Mouse (Mus musculus) urinary bladder, postnatal 36 days (tissue): ENCODE measurements around the gene Fam129b.
"Not testable (repeated sequence)": the region's sequence is repeated elsewhere in the genome, so short reads cannot be mapped to it uniquely, and the experiment has no call there.

Experiments
- DNase-seq, 2 experiments: peaks; one replicate each; pipeline ENCODE4 v3.0.0; 2022; ENCODE audit warnings: low spot score in 2 of 2, mixed read lengths in 1 of 2

The Fam129b gene

GRCm38 (mm10) chr2:32875675-32876489 lies at the start of gene Fam129b:
Gene Fam129b (plus strand): TSS chr2:32876114.
- DNase-seq, result peak; percentile 82 to 88

- DNase-seq, result no peak
Measured at GRCm38 (mm10) chr2:32828979-32829676, 46.8 kb upstream of the Fam129b start.

GRCm38 (mm10) chr2:32834496-32834895 lies 41.4 kb upstream of the Fam129b start:
- peak; percentile 36 to 47 for DNase-seq

DNA sequence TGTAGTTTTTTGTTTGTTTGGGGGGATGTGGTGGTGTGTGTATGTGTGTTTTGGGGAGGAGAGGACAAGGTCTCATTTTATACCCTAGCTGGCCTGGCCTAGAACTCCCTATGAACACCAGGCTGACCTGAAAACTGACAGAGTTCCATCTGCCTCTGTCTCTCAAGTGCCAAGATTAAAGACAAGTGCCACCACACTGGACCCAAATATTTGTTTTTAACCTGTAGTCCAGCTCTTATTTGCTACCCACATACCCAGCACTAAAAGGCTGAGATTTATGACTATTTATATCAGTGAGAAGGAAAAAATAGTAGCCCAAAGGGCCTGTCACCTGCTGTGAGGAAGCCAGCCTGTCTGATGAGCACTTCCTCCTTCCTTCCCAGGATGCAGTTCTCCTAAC lies 40.3 kb upstream of the Fam129b start:
- no peak for DNase-seq

- no peak for DNase-seq
Measured at GRCm38 (mm10) chr2:32838147-32838884, 37.6 kb upstream of the Fam129b start.

DNA sequence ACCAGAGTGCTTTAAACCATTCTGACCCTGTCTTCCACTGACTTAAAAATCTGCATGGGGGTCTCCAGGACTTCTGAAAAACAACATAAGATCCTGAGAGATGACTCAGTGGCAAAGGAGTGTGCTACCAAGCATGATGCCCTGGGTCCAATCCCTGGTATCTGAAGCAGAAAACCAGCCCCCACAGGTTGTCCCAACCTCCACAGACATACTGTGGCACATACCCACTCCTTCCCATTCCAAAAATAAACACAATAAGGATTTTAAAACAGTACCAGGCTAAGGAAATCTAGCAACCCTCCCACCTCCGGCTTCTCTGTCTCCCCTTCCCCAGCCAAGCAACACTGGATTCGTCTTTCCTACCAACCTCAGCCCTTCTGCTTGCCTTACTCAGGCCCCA lies 36.7 kb upstream of the Fam129b start:
- DNase-seq, result no peak

DNA sequence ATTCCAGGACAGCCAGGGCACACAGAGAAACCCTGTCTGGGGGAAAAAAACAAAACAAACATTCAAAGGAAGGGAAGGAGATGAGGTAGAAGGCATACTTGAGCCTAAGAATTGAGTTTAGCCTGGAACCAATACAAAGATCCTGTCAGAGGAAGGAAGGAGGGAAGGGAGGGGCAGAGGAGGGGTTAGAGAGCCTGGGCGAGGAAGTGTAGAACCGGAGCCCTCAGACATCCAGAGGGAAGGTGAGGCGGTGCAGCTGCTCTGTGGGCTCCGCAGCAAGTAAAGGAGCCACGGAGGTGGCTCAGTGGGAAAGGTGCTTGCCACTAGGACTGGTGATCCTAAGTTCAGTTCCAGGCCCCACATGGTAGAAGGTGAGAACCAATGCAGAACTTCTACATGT lies 34.8 kb upstream of the Fam129b start:
- no peak for DNase-seq

- no peak for DNase-seq
Measured at GRCm38 (mm10) chr2:32842558-32842957, 33.4 kb upstream of the Fam129b start.

GRCm38 (mm10) chr2:32845572-32846100 lies 30.3 kb upstream of the Fam129b start:
- no peak for DNase-seq

- DNase-seq, result peak in 1 of 2 experiments; percentile 51
Measured at GRCm38 (mm10) chr2:32846101-32846804, 29.7 kb upstream of the Fam129b start.

DNA sequence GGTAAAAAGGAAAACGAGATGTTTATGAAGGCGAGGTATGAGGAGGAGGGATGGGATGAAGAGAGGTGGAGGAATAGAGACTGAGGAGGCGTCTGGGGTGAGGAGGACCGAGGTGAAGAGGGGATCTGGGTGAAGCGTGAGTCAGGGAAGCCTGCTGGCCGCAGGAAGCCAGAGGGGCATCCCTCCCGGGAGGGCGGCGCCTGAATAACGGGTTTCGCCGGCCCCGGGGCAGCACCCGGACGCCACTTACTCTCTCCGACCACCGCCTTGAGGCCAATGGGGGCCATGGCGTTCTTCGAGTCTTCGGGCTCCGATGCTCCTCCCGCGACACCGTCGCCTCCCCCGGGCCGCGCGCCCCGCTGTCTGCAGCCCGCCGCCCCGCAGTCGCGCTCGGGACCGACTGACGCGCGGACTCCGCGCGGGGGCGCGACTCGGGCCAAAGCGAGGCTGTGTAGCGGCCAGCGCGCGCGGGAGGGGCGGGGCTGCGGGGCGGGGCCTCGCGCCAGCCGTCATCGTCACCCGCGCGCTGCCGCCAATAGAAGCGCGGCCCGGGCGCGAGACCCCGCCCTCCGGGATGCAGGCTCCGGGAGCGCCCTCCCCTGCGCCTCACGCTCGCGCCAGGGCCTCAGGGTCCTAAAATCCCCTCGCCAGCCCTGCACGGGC lies 29.0 kb upstream of the Fam129b start, which contains the start of gene Stxbp1:
Stxbp1 (minus strand) TSS at position 441 of the 663 bp plus-strand sequence.
- peak; percentile 77 to 86 for DNase-seq

DNA sequence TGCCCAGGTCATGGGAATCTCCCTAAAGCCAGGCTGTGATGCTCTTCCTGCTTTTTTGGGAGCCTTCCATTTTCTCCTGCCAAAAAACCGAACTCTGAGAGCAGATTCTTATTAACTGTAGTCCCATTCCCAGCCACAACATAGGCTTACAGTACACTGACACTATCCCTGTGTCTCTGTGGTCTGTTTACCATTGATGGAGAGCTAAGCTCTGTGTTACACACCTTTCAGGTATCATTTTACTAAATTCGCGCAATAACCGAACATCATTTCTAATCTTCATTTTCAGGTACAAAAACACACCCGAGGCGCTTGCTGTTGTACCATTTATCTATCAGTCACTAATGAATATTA lies 28.5 kb upstream of the Fam129b start:
- no peak for DNase-seq

- DNase-seq, result peak in 1 of 2 experiments; percentile 37
Measured at GRCm38 (mm10) chr2:32852156-32852555, 23.8 kb upstream of the Fam129b start.

DNA sequence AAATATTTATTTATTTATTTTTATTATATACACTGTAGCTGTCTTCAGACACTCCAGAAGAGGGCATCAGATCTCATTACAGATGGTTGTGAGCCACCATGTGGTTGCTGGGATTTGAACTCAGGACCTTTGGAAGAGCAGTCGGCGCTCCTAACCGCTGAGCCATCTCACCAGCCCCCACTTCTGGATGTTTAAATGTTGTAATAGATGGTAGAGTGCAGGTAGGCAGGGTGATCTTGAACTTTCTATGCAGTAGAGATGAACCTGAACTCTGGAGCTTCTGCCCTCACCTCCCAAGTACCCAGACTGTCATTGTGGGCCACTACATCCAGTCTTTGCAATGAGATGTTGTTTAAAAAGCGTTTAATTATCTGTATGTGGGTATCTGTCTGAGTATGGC lies 22.2 kb upstream of the Fam129b start:
- DNase-seq, result not testable (repeated sequence)

- peak; percentile 83 to 89 for DNase-seq
Measured at GRCm38 (mm10) chr2:32854206-32854605, 21.7 kb upstream of the Fam129b start.

GRCm38 (mm10) chr2:32855046-32855785 lies 20.7 kb upstream of the Fam129b start:
- no peak for DNase-seq

DNA sequence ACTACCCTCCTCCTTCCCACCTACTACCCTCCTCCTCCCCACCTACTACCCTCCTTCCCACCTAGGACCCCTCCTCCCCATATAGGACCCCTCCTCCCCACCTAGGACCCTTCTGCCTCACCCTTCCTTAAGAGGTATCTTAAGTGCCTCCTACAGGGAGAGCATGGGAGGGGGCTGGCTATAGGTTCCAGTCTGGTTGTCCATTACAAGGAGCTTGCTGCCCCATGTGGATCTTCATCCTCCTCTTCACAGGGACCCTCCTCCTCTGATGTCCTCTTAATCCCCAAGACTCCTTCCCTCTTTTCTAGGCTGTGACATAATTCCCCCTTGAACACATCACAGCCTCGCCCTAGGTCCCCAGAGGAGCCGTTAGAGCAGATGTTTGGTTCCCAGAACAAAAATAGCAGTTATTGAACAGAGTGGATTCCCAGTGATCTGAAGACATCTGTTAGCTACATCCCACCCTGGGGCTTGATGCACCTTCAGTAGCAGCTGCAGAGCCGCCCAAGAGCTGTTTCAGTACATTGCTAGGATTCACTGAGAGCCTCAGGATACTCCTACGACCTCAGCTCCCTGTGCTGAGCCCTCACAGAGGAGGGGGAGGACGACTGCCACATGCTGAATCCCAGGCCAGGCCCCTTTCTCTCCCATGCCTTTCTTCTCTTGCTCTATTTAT lies 20.0 kb upstream of the Fam129b start:
- no peak for DNase-seq

DNA sequence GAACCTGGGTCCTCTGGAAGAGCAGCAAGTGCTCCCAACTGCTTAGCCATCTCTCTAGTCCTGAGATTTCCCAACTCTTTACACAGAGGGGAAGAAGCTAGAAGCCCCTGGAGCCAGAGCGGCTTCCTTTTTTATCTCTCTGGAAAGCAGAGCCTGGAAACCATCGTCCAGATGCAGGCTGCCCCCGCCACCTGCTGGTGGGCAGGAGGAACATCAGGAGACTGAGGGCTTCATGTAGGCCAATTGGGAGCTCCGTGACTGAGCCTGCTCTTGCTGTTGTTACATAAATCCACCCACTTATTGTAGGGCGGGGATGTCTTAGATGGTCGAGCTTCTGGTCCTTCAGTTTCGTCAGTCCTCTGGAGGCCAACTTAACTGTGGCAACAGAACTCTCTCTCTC lies 18.3 kb upstream of the Fam129b start:
- peak; percentile 65 to 83 for DNase-seq

DNA sequence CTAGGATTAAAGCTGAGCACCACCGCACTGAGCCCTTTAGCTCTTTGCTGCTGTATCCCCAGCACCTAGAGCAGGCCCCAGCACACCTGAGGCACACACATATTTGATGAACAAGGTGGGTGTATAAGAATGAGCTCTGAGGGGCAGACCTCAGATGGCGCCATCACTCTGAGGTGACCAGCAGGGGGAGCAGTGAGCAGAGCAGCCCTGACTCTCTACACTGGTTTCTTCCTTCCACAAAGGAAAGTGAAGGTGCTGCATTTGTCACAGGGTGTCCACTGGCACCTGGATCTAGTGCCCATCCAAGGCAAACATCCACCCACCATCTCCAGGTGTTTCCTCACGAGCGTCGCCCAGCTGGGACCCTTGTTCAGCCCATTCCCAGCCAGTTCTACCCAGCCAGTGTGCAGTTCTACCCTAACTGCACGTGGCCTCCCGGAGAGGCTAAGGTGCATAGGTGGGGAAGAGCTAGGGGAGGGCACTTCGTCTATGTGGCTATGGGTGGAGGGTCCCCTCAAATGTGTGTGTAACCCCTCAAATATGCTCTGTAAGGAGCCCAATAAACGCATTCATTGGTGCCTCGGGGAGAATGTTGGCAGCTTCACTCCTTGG lies 16.8 kb upstream of the Fam129b start:
- DNase-seq, result peak in 1 of 2 experiments; percentile 44
